Mouse (Mus musculus) liver, embryonic 14.5 days (tissue): ENCODE results near the gene Zfp60.

Experiments
- CTCF ChIP-seq: IDR thresholded peaks from 2 replicates; pipeline ENCODE4 v1.5.1; 2016; ENCODE audit warnings: antibody characterized with exemption, low read depth, control low read depth
- EP300 ChIP-seq: IDR thresholded peaks from 2 replicates; pipeline ENCODE4 v1.6.1; 2016; ENCODE audit warnings: antibody characterized with exemption, low read depth

DNA sequence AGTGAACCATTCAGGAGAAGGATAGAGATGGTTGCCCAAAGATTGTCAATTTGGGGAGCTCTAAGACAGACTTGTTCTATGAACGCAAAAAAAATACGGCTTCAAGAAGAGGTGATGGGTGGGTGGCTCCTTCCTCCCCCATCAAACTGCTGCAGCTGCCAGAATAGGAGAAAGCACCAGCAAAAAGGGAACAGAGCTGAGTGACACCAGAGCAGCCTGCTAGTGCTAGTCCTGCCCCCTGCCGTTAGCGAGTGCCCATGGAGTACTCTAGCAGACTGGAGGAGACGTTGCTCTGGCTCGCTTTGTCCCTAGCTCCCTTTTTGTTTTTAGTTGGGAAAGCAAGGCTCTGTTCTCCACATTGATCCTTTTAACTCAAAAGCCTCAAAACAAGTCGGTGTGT lies 20.8 kb upstream of the Zfp60 start:
- no peak for TF ChIP-seq CTCF
- no peak for TF ChIP-seq EP300
